Mouse (Mus musculus) limb, embryonic 15.5 days (tissue): ENCODE measurements around the gene Stac2. TPM values are rescaled to one million over a fixed set of nuclear protein-coding genes. Genes with fewer than 3 reads are reported as not detected.

Source experiments
- ATAC-seq: fragments of 200-750 bp; cut with Nextera tagmentation; 2 replicates; pipeline ENCODE4 v1.8.0; 2017; ENCODE audit warnings: low read depth, moderate TSS enrichment; ENCODE audit not compliant: insufficient number of reproducible peaks, low FRiP score, low TSS enrichment
- H3K27ac ChIP-seq: fragments of 300-500 bp; sonication (generic); 2 replicates; pipeline ENCODE4 v1.5.1; 2015; ENCODE audit warnings: moderate library complexity, mild to moderate bottlenecking, inconsistent platforms
- H3K27me3 ChIP-seq: fragments of 300-500 bp; sonication (generic); 2 replicates; pipeline ENCODE4 v1.6.1; 2015; ENCODE audit warnings: inconsistent platforms
- H3K36me3 ChIP-seq: fragments of 300-500 bp; sonication (generic); 2 replicates; pipeline ENCODE4 v1.6.1; 2015; ENCODE audit warnings: inconsistent platforms
- H3K4me1 ChIP-seq: fragments of 300-500 bp; sonication (generic); 2 replicates; pipeline ENCODE4 v1.6.1; 2015; ENCODE audit warnings: inconsistent platforms
- H3K4me2 ChIP-seq: fragments of 300-500 bp; sonication (generic); 2 replicates; pipeline ENCODE4 v1.6.1; 2015; ENCODE audit warnings: mild to moderate bottlenecking, inconsistent platforms
- H3K4me3 ChIP-seq: fragments of 300-500 bp; sonication (generic); 2 replicates; pipeline ENCODE4 v1.5.1; 2015; ENCODE audit warnings: mild to moderate bottlenecking, inconsistent platforms
- H3K9ac ChIP-seq: fragments of 300-500 bp; sonication (generic); 2 replicates; pipeline ENCODE4 v1.6.1; 2015; ENCODE audit warnings: inconsistent platforms
- H3K9me3 ChIP-seq: fragments of 300-500 bp; sonication (generic); 2 replicates; pipeline ENCODE4 v1.6.1; 2016; ENCODE audit warnings: inconsistent platforms
- WGBS: fragments of 180-500 bp; shearing (Covaris S2); methylation state at CpG from one replicate; pipeline ENCODE4 v1.1.7; 2015; 5-methylcytosine and 5-hydroxymethylcytosine counted together
- microRNA-seq: library from miRNA; unstranded; fragments of <30 nt; microRNA quantifications from one replicate; pipeline ENCODE4, GENCODE M21; 2016
- polyA plus RNA-seq: library from polyadenylated mRNA; unstranded; fragments of >200 nt; fragmentation: Nextera tagmentation; extraction: Ambion mirVana; gene quantifications from 2 replicates; pipeline ENCODE4 v1.2.1, GENCODE M21; 2015

The Stac2 gene
- polyA plus RNA-seq, 1 experiment from 2014 or later, result 0.68 TPM

DNA sequence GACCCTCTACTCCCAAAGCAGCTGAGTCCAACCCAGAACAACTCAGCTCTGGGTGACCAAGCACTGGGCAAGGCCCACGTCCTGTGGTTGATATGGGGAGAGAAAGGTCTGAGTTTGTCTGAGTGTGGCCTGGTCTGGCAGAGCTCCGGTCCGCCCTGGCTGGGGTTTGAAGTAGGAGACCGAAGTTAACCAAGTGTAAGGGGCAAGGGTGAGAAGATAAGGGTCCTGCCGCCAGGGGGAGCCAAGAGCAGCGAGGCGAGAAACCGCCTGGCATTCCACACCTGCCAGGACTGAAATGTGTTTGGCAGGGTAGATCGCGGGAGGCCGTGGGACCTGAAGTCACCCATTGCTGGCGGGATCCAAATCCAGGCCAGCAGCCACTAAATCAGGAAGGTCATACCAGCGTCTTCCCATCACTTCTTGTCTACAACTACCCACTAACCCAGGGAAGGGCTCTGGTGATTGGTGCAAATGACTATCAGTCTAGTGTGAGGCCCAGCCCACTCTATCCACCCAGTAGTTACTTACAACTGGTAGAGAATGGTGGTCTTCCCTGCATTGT is 58.6 kb downstream of the Stac2 start:
- Histone ChIP-seq H3K27ac (no peak overlapping the region), H3K9me3 (no peaks in the 10 kb centered on the region), H3K27me3 (peaks cover 3% of the 10 kb centered on the region; the same call in 1 of the 2 replicates), H3K36me3 (no peaks in the 10 kb centered on the region), H3K4me1 (peaks cover 35% of the 10 kb centered on the region), H3K9ac (no peak overlapping the region), H3K4me2 (peak overlapping the region; percentile 90), H3K4me3 (peak overlapping the region; percentile 50)
- no peak for ATAC-seq
- WGBS, result 6% methylated on average over 13 of the region's 13 CpGs

DNA sequence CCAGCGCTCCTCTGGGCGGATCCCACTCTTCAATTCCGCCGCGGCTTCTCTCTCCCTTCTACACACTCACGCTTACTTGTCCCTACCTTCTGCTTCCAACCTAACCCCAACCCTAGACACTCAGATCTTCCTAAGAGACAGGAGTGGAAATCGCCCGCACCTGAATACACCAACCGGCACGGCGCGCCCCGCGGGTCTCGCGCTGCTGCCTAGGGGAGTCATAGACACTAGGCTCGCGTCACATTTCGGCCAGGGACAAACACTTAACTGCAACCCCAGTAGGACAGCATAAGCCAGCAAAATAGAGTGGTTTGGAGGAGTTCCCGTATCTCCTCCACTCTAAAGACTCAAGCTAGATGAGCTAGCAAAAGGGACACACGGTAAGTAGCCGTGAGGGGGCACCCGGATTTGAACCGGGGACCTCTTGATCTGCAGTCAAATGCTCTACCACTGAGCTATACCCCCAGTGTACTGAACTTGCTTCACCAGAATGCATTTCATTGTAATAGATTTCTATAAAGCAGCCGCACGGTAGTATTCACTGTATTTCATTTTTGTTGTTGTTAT is 64.6 kb downstream of the Stac2 start:
- peak overlapping the region; percentile 71 for H3K9ac ChIP-seq
- H3K27ac ChIP-seq, result peak overlapping the region; percentile 90
- H3K4me3 ChIP-seq, result peak overlapping the region; percentile 65
- H3K9me3 ChIP-seq, result no peaks in the 10 kb centered on the region
- WGBS, result under 1% methylated on average over 26 of the region's 26 CpGs
- H3K4me1 ChIP-seq, result peaks cover 36% of the 10 kb centered on the region
- H3K27me3 ChIP-seq, result peaks cover 27% of the 10 kb centered on the region
- H3K4me2 ChIP-seq, result peak overlapping the region; percentile 50
- no peaks in the 10 kb centered on the region for H3K36me3 ChIP-seq
- peak; percentile 88 for ATAC-seq

DNA sequence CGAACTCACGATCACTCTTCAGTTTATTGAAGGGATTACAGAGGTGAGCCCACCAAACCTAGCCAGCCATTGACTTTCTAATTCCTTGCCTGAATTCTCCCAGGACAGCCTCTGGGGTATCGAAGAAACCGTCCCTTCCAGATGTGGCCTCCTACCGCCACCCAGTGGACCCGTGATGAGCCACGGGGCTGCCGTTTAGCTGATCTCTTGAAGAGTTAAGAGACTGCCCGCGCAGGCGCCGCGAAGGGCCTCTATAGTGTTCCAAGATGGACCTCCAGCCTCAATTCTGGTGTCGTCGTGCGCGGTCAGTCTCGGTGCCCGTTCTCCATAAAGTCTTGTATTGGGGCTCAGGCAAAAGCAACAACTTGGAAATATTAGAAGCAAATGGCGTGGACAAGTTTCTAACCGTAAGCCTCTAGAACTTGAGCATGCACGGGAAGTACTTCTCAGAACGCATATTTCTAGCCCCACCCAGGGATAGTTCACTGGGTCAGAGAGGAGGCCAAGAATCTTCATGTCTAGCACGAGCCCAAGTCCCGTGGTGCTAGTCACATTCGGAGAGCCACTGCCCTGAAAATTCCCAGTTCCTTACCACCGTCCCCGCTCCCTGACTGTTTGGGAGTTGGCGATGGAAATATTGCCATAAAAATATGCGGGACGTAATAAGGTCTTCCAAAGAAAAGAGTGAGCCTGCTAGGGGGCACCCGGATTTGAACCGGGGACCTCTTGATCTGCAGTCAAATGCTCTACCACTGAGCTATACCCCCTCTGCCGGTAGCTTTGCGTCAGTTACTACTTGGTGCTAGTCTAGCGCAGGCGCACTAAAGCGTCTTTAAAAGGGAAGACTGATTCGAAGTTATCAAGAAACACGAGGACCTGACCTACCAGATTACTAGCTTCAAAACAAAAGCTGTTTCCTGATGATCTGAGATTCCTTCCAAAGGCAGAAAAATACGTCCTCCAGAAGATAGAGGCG is 65.4 kb downstream of the Stac2 start:
- H3K27ac ChIP-seq, result peak overlapping the region; percentile 90
- peaks cover 27% of the 10 kb centered on the region for H3K27me3 ChIP-seq
- peak overlapping the region; percentile 65 for H3K4me3 ChIP-seq
- ATAC-seq, result peak; percentile 76
- H3K4me2 ChIP-seq, result peak overlapping the region; percentile 93
- peak overlapping the region; percentile 71 for H3K9ac ChIP-seq
- peaks cover 36% of the 10 kb centered on the region for H3K4me1 ChIP-seq
- no peaks in the 10 kb centered on the region for H3K36me3 ChIP-seq
- no peaks in the 10 kb centered on the region for H3K9me3 ChIP-seq
- WGBS, result under 1% methylated on average over 42 of the region's 42 CpGs

DNA sequence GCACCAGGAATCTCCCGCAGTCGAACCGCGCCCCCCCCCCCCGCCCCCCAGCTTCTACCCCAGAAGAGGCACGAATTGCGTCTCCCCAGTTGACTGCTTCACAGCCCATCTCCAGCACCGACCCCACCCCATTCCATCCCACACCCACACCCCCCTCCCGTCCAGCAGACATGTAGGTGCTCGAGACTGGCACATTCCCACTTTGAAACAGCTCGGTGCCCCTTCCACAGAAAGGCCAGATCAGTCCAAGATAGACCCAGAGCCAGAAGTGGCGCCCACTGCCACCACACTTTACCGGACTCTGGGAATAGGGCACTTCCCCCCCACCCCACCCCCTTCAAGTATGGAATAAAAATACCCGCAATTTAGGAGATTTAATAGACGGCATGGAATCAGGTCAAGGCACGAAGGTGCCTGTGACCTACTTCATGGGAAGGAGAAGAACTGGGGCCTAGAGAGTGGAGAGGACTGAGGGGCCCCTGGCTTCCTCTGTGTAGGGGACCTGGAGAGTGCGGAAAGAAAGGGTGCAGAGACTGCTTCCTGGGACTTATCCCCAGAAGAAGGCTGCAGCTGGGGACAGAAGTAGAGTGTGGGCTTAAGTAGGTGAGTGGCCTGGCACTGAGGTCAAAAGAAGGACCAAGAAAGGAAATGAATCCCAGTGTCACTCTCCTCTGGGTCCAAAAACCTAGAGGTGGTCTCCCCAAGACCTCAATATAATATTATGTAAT is 66.4 kb downstream of the Stac2 start:
- H3K36me3 ChIP-seq, result no peaks in the 10 kb centered on the region
- 30% methylated on average over 13 of the region's 17 CpGs for WGBS
- peaks cover 27% of the 10 kb centered on the region for H3K27me3 ChIP-seq
- peak overlapping the region; percentile 65 for H3K4me3 ChIP-seq
- no peak for ATAC-seq
- peaks cover 36% of the 10 kb centered on the region for H3K4me1 ChIP-seq
- H3K9ac ChIP-seq, result peak overlapping the region; percentile 45; the same call in 1 of the 2 replicates
- H3K9me3 ChIP-seq, result no peaks in the 10 kb centered on the region
- no peak overlapping the region for H3K27ac ChIP-seq
- peak overlapping the region; percentile 93 for H3K4me2 ChIP-seq

Small RNA genes within 50 kb of the gene (microRNA-seq; reads per million reads assigned to microRNA genes)
- gene Gm27597, result not detected

Other genes with a start within 250 kb of the Stac2 start
- gene B230217C12Rik, start 212.7 kb downstream of the Stac2 start, polyA plus RNA-seq, result 4.5 and 5.3 TPM in 2 replicates
- 0.26 and 0.74 TPM in 2 replicates for gene Fbxo47, start 169.3 kb downstream of the Stac2 start, polyA plus RNA-seq
- gene Plxdc1, start 67.0 kb downstream of the Stac2 start, polyA plus RNA-seq, result 1.7 TPM in 2 replicates
- 13.8 and 16.4 TPM in 2 replicates for gene Arl5c, start 57.3 kb downstream of the Stac2 start, polyA plus RNA-seq
- gene Cacnb1, start 30.4 kb downstream of the Stac2 start, polyA plus RNA-seq, result 19.6 and 31.1 TPM in 2 replicates
- gene Rpl19, start 26.8 kb downstream of the Stac2 start, polyA plus RNA-seq, result 1,005 and 1,062 TPM in 2 replicates
- 19.5 and 21.0 TPM in 2 replicates for gene Fbxl20, start 96.9 kb upstream of the Stac2 start, polyA plus RNA-seq
- gene Med1, start 139.8 kb upstream of the Stac2 start, polyA plus RNA-seq, result 54.4 and 58.2 TPM in 2 replicates
- gene Cdk12, start 149.6 kb upstream of the Stac2 start, polyA plus RNA-seq, result 8.7 and 8.9 TPM in 2 replicates